In genomic region chr6:142317106-142317505, GRCm38 (mm10) we compare ENCODE assay signal across 22 mouse cellular contexts. TPM values are rescaled to one million over a fixed set of nuclear protein-coding genes. Genes with fewer than 3 reads are reported as not detected.
"Had no signal": no experiment of that assay in that cellular context is flagged by ENCODE, and none has a peak within 500 bp of the region (broad histone marks: within the 10 kb centered on the region; RNA-seq: fewer than 3 reads in every experiment).

No protein-coding gene starts in this region.

- H3K36me3 ChIP-seq: midbrain, embryonic 13.5 days; midbrain, embryonic 15.5 days; neural tube, embryonic 13.5 days; neural tube, embryonic 15.5 days; stomach, embryonic 15.5 days had no signal

- H3K9me3 ChIP-seq: midbrain, embryonic 13.5 days; midbrain, embryonic 15.5 days; neural tube, embryonic 13.5 days; neural tube, embryonic 15.5 days; stomach, embryonic 15.5 days had no signal

- H3K4me2 ChIP-seq: lung, embryonic 14.5 days; midbrain, embryonic 11.5 days; midbrain, embryonic 13.5 days; midbrain, embryonic 15.5 days; neural tube, embryonic 13.5 days; neural tube, embryonic 15.5 days; stomach, embryonic 15.5 days had no signal

- DNase-seq: lung, adult 18-20 months; lung, embryonic 14.5 days; lung, postnatal 10 days; lung, postnatal 4 days; right cerebral cortex, postnatal 14 days; thymus, adult 2 months; thymus, postnatal 25 days; thymus, postnatal 4 days had no signal

- H3K9ac ChIP-seq: lung, embryonic 14.5 days; midbrain, embryonic 13.5 days; midbrain, embryonic 15.5 days; neural tube, embryonic 13.5 days; neural tube, embryonic 15.5 days; stomach, embryonic 15.5 days had no signal

- ATAC-seq: midbrain, embryonic 13.5 days; midbrain, embryonic 15.5 days had no signal

- H3K4me3 ChIP-seq: megakaryocyte, embryonic 14.5 days; midbrain, embryonic 13.5 days; midbrain, embryonic 15.5 days; myocyte; neural tube, embryonic 13.5 days; neural tube, embryonic 15.5 days; stomach, embryonic 15.5 days had no signal

- H3K4me1 ChIP-seq: megakaryocyte, embryonic 14.5 days; midbrain, embryonic 13.5 days; midbrain, embryonic 15.5 days; neural tube, embryonic 13.5 days; neural tube, embryonic 15.5 days; stomach, embryonic 15.5 days had no signal

- H3K27ac ChIP-seq: midbrain, embryonic 13.5 days; midbrain, embryonic 15.5 days; neural tube, embryonic 13.5 days; neural tube, embryonic 15.5 days; stomach, embryonic 15.5 days; stomach, postnatal 0 days had no signal

- H3K27me3 ChIP-seq: megakaryocyte, embryonic 14.5 days; midbrain, embryonic 13.5 days; midbrain, embryonic 15.5 days; neural tube, embryonic 13.5 days; neural tube, embryonic 15.5 days; stomach, embryonic 15.5 days had no signal

RNA-seq across cellular contexts. Expression of gene Slco1a5, which starts 5.7 kb away (rescaled TPM):
- polyA plus RNA-seq: neural tube, embryonic 13.5 days; spleen, adult 2 months; stomach, embryonic 15.5 days; urinary bladder, adult 2 months had no signal

RNA-seq across cellular contexts. Expression of gene Iapp, which starts 18.9 kb away (rescaled TPM):
- polyA plus RNA-seq: lung, embryonic 14.5 days; lung, embryonic 16.5 days; midbrain, embryonic 15.5 days; myocyte; neural tube, embryonic 11.5 days; neural tube, embryonic 13.5 days; testis, adult 2 months; urinary bladder, adult 2 months had no signal
